Mouse (Mus musculus) heart, embryonic 11.5 days (tissue): ENCODE data around the gene Olfr170. TPM values are rescaled to one million over a fixed set of nuclear protein-coding genes. Genes with fewer than 3 reads are reported as not detected.
"Not testable (repeated sequence)": the region's sequence is repeated elsewhere in the genome, so short reads cannot be mapped to it uniquely, and the experiment has no call there.

Experiments
- ATAC-seq: fragments of 200-750 bp; cut with Nextera tagmentation; replicated peaks from 2 replicates; pipeline ENCODE4 v1.8.0; 2017; ENCODE audit warnings: moderate library complexity; ENCODE audit not compliant: insufficient number of reproducible peaks, low FRiP score, low TSS enrichment
- H3K27ac ChIP-seq: fragments of 300-500 bp; sonication (generic); 2 replicates; pipeline ENCODE4 v1.5.1; 2014; ENCODE audit warnings: mild to moderate bottlenecking, low read depth, low read length
- H3K27me3 ChIP-seq: fragments of 300-500 bp; sonication (generic); 2 replicates; pipeline ENCODE4 v1.6.1; 2014; ENCODE audit warnings: mild to moderate bottlenecking, low read length, mixed read lengths; ENCODE audit not compliant: control insufficient read depth, insufficient read depth
- H3K36me3 ChIP-seq: fragments of 300-500 bp; sonication (generic); 2 replicates; pipeline ENCODE4 v1.6.1; 2014; ENCODE audit warnings: mild to moderate bottlenecking, low read length, moderate library complexity, mixed read lengths; ENCODE audit not compliant: control insufficient read depth, insufficient read depth
- H3K4me1 ChIP-seq: fragments of 300-500 bp; sonication (generic); 2 replicates; pipeline ENCODE4 v1.6.1; 2014; ENCODE audit warnings: low read length; ENCODE audit not compliant: control insufficient read depth, insufficient read depth
- H3K4me2 ChIP-seq: fragments of 300-500 bp; sonication (generic); 2 replicates; pipeline ENCODE4 v1.6.1; 2014; ENCODE audit warnings: mild to moderate bottlenecking, moderate library complexity
- H3K4me3 ChIP-seq: fragments of 300-500 bp; sonication (generic); 2 replicates; pipeline ENCODE4 v1.5.1; 2014; ENCODE audit warnings: low read depth, low read length
- H3K9ac ChIP-seq: fragments of 300-500 bp; sonication (generic); 2 replicates; pipeline ENCODE4 v1.6.1; 2014; ENCODE audit warnings: mild to moderate bottlenecking, low read depth, low read length, moderate library complexity
- H3K9me3 ChIP-seq: fragments of 300-500 bp; sonication (generic); replicated peaks from 2 replicates; pipeline ENCODE4 v1.6.1; 2016; ENCODE audit warnings: low read length; ENCODE audit not compliant: control insufficient read depth
- WGBS: fragments of 180-500 bp; shearing (Covaris S2); extraction: QIAGEN DNeasy Blood & Tissue Kit; methylation state at CpG from one replicate; pipeline ENCODE4 v1.1.7; 2014; ENCODE audit not compliant: insufficient replicate concordance; 5-methylcytosine and 5-hydroxymethylcytosine counted together
- polyA plus RNA-seq: library from polyadenylated mRNA; unstranded; fragments of >200 nt; fragmentation: Nextera tagmentation; extraction: Ambion mirVana; gene quantifications from 2 replicates; pipeline ENCODE4 v1.2.1, GENCODE M21; 2014

Olfr170 gene
- polyA plus RNA-seq: not detected in 2 replicates

DNA sequence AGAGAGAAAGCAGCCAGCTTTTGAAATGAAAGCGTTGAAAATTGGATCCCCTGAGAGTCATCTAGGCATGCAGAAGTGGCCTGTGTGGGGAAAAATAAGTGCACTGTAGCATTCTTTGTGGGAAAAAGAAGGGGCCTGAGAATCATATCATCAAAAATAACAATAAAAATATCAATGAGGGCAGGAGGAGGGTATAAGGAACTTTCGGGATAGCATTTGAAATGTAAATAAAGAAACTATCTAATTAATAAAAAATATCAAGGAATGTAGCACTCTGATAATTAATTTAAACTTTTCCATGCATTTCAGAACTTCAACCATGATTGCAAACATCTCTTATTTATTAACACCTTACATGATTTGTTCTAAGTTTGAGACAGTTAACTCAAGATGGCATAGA is at the start of gene Olfr170:
Olfr170 (minus strand) TSS at position 101 of the 400 bp plus-strand sequence.
- not testable (repeated sequence) for H3K27me3 ChIP-seq, H3K9ac ChIP-seq, H3K4me1 ChIP-seq, H3K9me3 ChIP-seq, H3K27ac ChIP-seq, H3K4me3 ChIP-seq, ATAC-seq, H3K4me2 ChIP-seq, H3K36me3 ChIP-seq
- WGBS: 77% methylated on average over 2 of the region's 2 CpGs

DNA sequence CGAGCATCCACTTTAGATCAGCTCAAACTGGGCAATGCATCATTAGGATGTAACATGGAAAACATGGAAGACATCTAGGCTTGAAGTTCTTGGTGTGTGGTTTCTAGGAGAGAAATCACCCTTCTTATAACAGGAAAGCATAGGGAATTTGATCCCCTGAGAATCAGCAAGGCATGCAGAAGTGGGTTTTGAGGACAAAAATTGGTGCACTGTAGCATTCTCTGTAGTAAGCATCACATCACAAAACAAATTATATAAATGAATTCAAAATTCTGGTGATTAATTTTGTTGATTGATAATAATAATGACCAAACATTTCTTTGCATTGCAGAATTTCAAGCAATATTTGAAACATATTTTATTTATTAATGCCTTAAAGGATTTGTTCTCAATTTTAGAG is 18.1 kb upstream of the Olfr170 start, which contains the start of gene Olfr171:
Olfr171 (minus strand) TSS at position 101 of the 400 bp plus-strand sequence.
- Histone ChIP-seq H3K9ac (no peak within 1 kb of the TSS), H3K4me1 (no peaks in the 10 kb centered on the region), H3K9me3 (no peaks in the 10 kb centered on the region), H3K4me3 (no peak within 1 kb of the TSS), H3K36me3 (no peaks in the 10 kb centered on the region), H3K4me2 (no peak within 1 kb of the TSS), H3K27ac (no peak within 1 kb of the TSS), H3K27me3 (no peaks in the 10 kb centered on the region)
- 72% methylated on average over 1 of the region's 1 CpGs for WGBS
- no peak for ATAC-seq

- H3K4me2 ChIP-seq: no peak overlapping the region
- no peaks in the 10 kb centered on the region for H3K27me3 ChIP-seq
- H3K9ac ChIP-seq: no peak overlapping the region
- WGBS: 54% methylated on average over 2 of the region's 2 CpGs
- H3K36me3 ChIP-seq: no peaks in the 10 kb centered on the region
- H3K9me3 ChIP-seq: no peaks in the 10 kb centered on the region
- no peaks in the 10 kb centered on the region for H3K4me1 ChIP-seq
- H3K4me3 ChIP-seq: no peak overlapping the region
- no peak overlapping the region for H3K27ac ChIP-seq
- no peak for ATAC-seq
Observed at GRCm38 (mm10) chr16:19603166-19603565, 8.5 kb downstream of the Olfr170 start.

- H3K4me1 ChIP-seq, H3K4me2 ChIP-seq, H3K36me3 ChIP-seq, H3K9ac ChIP-seq, H3K9me3 ChIP-seq, H3K27ac ChIP-seq, ATAC-seq, H3K4me3 ChIP-seq, H3K27me3 ChIP-seq: not testable (repeated sequence)
- 85% methylated on average over 2 of the region's 2 CpGs for WGBS
Observed at GRCm38 (mm10) chr16:19571709-19572108, 40.0 kb downstream of the Olfr170 start, which contains the start of gene Olfr169. Olfr169 (minus strand) TSS chr16:19571809.

Other genes starting within 250 kb of the Olfr170 start
- gene Olfr165, start 188.7 kb downstream of the Olfr170 start, polyA plus RNA-seq: not detected in 2 replicates
- not detected in 2 replicates for gene Olfr166, start 128.2 kb downstream of the Olfr170 start, polyA plus RNA-seq
- not detected in 2 replicates for gene Olfr167, start 89.6 kb downstream of the Olfr170 start, polyA plus RNA-seq
- not detected in 2 replicates for gene Olfr168, start 76.3 kb downstream of the Olfr170 start, polyA plus RNA-seq
- not detected in 2 replicates for gene Olfr169, start 40.1 kb downstream of the Olfr170 start, polyA plus RNA-seq
- gene Olfr171, start 18.0 kb upstream of the Olfr170 start, polyA plus RNA-seq: not detected in 2 replicates
- 0.06 and 0.09 TPM in 2 replicates for gene Lamp3, start 94.5 kb upstream of the Olfr170 start, polyA plus RNA-seq
- 22.4 and 28.7 TPM in 2 replicates for gene B3gnt5, start 148.3 kb upstream of the Olfr170 start, polyA plus RNA-seq